8 mouse cellular contexts compared by ENCODE assay signal in the genomic region with DNA sequence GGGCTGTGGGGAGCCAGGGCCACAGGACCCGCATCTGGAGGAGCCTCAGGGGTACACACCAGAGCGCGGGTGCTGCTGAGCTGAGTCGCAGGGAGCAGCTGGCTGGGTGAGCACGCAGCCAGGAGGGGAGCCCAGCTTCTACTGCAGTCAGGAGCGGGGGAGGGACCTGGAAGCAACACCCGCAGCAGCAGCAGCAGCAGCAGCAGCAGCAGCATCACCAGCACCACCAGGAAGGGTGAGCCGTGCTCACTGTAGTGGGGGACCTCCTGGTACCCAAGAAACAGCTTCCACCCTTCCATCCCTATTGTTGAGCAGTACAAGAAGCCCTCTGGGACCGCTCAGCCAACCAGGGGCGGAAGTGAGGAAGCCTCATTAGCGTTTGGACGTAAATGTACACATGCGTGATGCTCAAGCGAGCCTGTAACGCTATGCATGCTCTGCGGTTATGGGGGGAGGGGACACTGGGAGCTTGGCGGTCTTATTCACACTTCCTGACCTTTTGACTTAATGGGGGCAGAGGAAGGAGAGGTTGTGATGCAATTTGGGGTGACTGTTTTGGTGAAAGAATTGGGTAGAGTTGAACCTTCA. TPM values are rescaled to one million over a fixed set of nuclear protein-coding genes. Genes with fewer than 3 reads are reported as not detected.
DNase-seq lines count a peak whose midpoint lies in the region; ATAC-seq lines count a peak whose summit lies in the region.

No protein-coding gene starts in this region.

- peak; percentile 98 for ATAC-seq in frontal cortex, adult (ENCODE audit: low TSS enrichment)
- peak; percentile 91 to 93 for ATAC-seq in hematopoietic stem cell, adult 5-6 weeks (replicated peaks in 1 of 2; ENCODE audit: insufficient read depth in 1 of 2, low FRiP score in 2 of 2, low TSS enrichment in 1 of 2, low read depth in 1 of 2, poor library complexity in 2 of 2, severe bottlenecking in 2 of 2)

- peak; percentile 26 for DNase-seq in MN1 (ENCODE audit: low spot score)
- DNase-seq in c-Kit-positive CD71-negative TER-119-negative erythroid progenitor cells, embryonic 14.5 days (ENCODE audit: low read depth): peak; percentile 43
- DNase-seq in left cerebral cortex, adult 18-20 months (ENCODE audit: low spot score in 2 of 2): peak; percentile 57 to 73
- peak; percentile 5 for DNase-seq in lung, postnatal 25 days (ENCODE audit: low spot score)
- DNase-seq in ovary, postnatal 10 days (ENCODE audit: low spot score): peak; percentile 3
- peak; percentile 18 to 22 for DNase-seq in thymus, postnatal 10 days (ENCODE audit: low spot score in 2 of 2)

RNA-seq across cellular contexts. Expression of gene Fancf, which starts 17.2 kb away (rescaled TPM):
- 6.6 and 8.2 TPM in 2 replicates for total RNA-seq in hematopoietic stem cell, adult 5-6 weeks (2017)
- 1 to 10 TPM; 4.2 to 5.3 TPM for total RNA-seq in left cerebral cortex, adult 18-20 months (2021)

RNA-seq across cellular contexts. Expression of gene Gas2, which starts 17.4 kb away (rescaled TPM):
- 4.6 and 7.4 TPM in 2 replicates for total RNA-seq in hematopoietic stem cell, adult 5-6 weeks (2017)
- 10 to 100 TPM; 42.7 to 48.0 TPM for total RNA-seq in left cerebral cortex, adult 18-20 months (2021)

Comparison
In these comparisons a context has a peak if more than half of its experiments do, and no peak if none do; other contexts are left out.
1. Peak in every context shown above with its lines: DNase-seq and ATAC-seq.
2. DNase-seq: peak in every context shown above with its lines; median percentile 65 in left cerebral cortex, adult 18-20 months; 43 in c-Kit-positive CD71-negative TER-119-negative erythroid progenitor cells, embryonic 14.5 days; 26 in MN1; 20 in thymus, postnatal 10 days; 5 in lung, postnatal 25 days; 3 in ovary, postnatal 10 days.